Mouse (Mus musculus): ENCODE results near the gene Gm7102. TPM values are rescaled to one million over a fixed set of nuclear protein-coding genes. Genes with fewer than 3 reads are reported as not detected.
"Not testable (repeated sequence)": the region's sequence is repeated elsewhere in the genome, so short reads cannot be mapped to it uniquely, and the experiment has no call there.

Gene Gm7102
- polyA plus RNA-seq (2015; fragmentation: Nextera tagmentation; extraction: Ambion mirVana): 0.13 TPM in 1 of 2 replicates, not detected in the other

DNA sequence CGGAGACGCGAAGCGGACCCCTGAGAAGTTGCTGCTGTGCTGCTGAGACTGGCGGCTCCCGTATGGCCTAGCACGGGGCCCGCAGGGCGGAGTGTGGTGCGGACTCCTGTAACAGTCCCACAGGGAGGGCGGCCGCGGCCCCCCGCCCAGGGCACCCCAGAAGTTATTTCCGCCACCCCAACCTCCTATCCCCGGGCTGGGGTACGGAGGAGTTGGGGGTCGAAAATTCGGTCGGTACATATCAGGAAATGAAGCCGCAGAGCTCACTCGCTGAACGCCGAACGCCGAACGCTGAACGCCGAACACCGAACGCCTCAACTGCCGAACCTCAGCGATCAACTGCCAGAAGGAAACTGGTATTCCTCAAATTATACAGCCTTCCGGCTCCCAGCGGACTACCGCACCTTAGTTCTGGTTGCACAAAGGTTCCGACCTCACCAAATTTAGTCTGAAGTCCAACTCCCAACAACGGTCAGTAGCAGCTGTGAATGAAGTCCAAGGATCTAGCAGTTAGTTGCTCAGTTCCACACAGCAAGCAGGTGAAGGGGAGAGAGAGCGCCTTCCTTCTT, at the start of gene Gm7102:
Gm7102 (minus strand) TSS at position 554 of the 569 bp plus-strand sequence.
- H3K27me3 ChIP-seq: peaks cover 7% of the 10 kb centered on the region; the same call in 1 of the 2 replicates
- H3K27ac ChIP-seq (replicated peaks): no peak within 1 kb of the TSS
- ATAC-seq (ENCODE audit: low read depth): no peak
- no peak within 1 kb of the TSS for H3K9ac ChIP-seq
- WGBS: 28% methylated on average over 39 of the region's 39 CpGs
- H3K36me3 ChIP-seq: no peaks in the 10 kb centered on the region
- H3K4me2 ChIP-seq: peak within 1 kb of the TSS; percentile 53
- peaks cover 7% of the 10 kb centered on the region; the same call in 1 of the 2 replicates for H3K9me3 ChIP-seq
- H3K4me1 ChIP-seq (replicated peaks): no peaks in the 10 kb centered on the region
- H3K4me3 ChIP-seq: peak within 1 kb of the TSS; percentile 36

DNA sequence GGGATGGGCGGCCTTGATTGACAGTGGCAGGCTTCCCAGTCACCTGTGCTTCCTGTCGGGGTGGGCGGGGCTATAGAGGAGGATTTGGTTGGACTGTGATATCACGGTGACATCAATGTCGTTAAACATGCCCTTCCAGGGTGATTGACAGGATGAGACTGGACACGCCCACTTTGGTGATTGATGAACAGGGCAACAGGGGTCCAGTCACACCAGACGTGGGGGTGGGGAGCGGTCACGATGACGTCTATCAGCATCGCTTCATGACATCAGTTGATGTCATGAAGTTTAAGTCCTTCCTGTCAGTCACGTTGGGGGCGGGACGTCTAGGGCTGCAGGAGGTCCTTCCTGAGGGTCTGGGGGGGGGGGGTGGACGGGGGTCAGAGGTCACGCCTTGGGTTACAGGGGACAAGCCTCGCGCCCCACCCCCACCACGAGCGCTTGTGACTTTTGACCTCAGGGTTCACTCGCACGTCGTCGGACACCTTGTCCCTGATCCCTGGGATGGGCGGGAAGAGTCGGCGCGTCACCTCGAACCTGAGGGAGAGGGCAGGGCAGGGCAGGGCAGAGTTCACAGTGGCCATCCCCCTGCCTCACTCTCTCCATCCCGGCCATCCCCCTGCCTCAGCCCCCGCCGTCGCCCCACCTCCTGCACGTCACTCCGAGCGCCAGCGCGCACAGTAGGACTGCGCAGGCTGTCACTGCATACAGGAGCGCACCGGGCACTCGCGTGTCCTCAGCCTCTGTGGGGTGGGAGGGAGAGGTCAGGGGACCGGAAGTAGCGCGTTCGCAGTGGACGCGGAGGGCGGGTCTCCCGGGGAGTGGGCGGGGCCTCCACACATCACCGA, 48.8 kb upstream of the Gm7102 start:
- ATAC-seq (ENCODE audit: low read depth): peak; percentile 24
- H3K9me3 ChIP-seq: no peaks in the 10 kb centered on the region
- H3K9ac ChIP-seq: peak overlapping the region; percentile 55
- H3K36me3 ChIP-seq: no peaks in the 10 kb centered on the region
- no peaks in the 10 kb centered on the region for H3K27me3 ChIP-seq
- H3K4me3 ChIP-seq: peak overlapping the region; percentile 57
- peak overlapping the region; percentile 59 for H3K27ac ChIP-seq (replicated peaks)
- peak overlapping the region; percentile 63 for H3K4me2 ChIP-seq
- WGBS: 33% methylated on average over 53 of the region's 53 CpGs
- H3K4me1 ChIP-seq (replicated peaks): 0 out of 2 replicates have a peak, but pooled peaks cover 4% of the 10 kb centered on the region

DNA sequence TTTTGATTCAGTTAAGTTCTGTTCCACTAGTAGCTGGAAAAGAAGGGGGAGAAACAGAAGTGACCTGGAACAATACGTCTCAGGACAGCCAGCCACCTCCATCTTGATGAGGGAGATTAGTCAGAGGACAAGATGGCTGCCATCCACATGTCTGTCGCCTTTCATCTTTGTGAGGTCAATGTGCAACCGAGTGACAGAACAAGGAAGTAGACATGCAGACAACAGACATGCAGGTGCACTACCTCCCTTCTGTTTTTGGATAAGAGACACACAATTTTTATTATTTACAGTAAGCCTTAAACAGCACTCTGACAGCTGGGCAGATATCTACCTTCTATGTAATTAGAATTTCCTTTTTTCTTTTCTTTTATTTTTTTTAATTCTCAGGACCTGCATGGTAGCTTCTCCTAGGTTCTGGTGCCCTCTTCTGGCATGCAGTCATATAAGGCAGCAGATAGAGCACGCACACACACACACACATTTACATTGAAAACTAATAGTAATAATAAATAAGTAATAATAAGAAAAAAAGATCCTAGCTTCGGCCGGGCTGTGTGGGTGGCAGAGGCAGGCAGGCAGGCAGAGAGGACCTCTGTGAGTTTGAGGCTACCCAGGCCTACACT, 47.7 kb upstream of the Gm7102 start:
- Histone ChIP-seq H3K27me3 (no peaks in the 10 kb centered on the region), H3K9ac (no peak overlapping the region), H3K27ac (replicated peaks) (no peak overlapping the region), H3K4me3 (no peak overlapping the region), H3K4me1 (replicated peaks) (0 out of 2 replicates have a peak, but pooled peaks cover 4% of the 10 kb centered on the region), H3K4me2 (no peak overlapping the region), H3K9me3 (no peaks in the 10 kb centered on the region), H3K36me3 (no peaks in the 10 kb centered on the region)
- 95% methylated on average over 6 of the region's 6 CpGs for WGBS
- no peak for ATAC-seq (ENCODE audit: low read depth)

DNA sequence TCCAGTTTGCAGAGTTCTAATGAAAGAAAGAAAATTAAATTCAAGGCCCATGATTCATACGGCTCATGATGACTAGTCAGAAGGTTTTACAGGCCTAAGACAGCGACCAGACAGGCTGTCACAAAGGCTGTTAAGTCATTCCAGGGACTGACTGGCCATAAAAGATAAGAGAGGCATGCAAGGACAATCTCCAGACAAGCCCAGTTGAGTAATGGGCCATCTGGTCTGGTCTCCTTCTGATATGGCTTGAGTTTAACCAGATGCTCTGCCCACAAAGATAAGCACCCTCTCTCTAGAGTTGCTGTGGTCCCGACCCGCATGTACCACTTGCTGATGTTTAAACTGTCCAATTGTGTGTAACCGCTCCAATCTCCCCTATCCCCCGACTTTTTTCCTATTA, 31.4 kb upstream of the Gm7102 start:
- H3K27ac ChIP-seq (replicated peaks); H3K9ac ChIP-seq; H3K4me2 ChIP-seq; H3K9me3 ChIP-seq; H3K4me1 ChIP-seq (replicated peaks); H3K36me3 ChIP-seq; H3K4me3 ChIP-seq; ATAC-seq (ENCODE audit: low read depth); H3K27me3 ChIP-seq: not testable (repeated sequence)
- 85% methylated on average over 6 of the region's 6 CpGs for WGBS

DNA sequence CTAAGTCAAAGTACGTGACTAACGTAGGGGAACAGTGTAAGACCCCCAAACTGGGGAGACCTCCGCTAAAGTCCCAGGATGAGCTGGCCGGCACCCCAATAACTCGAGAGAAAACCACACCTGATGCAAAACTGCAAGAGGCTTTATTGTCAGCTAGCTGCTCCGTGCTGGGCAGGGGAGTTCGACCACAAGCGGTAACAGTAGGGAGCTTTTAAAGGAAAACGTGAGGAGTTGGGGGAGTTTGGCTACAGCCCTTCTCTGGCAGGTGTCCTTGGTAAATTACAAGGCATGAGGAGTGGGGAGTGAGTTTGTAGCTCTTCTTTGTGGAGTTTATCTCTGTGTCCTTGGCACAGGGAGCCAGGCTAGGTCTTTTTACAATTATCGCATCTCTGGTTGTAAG, 23.7 kb upstream of the Gm7102 start:
- 18% methylated on average over 10 of the region's 10 CpGs for WGBS

DNA sequence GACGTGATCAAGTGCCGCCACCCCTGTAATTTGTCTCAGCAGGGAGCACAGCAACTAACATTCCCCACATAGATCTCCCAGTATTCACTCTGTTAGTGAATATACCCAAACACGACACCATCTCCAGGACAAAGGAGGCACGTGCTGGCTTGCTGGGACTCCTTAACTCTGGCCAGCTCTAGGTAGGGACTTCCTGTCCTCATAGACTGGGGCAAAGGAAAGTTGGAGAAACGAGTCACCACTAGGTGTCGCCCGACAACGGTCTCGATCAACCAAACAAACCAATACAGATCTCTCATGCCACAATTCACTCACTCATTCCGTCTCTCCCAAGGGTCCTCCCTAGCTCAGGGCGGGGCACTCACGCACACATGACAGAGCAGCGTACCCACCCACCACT, 23.2 kb upstream of the Gm7102 start:
- WGBS: 13% methylated on average over 13 of the region's 13 CpGs
- no peak for ATAC-seq (ENCODE audit: low read depth)
- no peak overlapping the region for H3K4me2 ChIP-seq
- no peaks in the 10 kb centered on the region for H3K27me3 ChIP-seq
- no peaks in the 10 kb centered on the region for H3K9me3 ChIP-seq
- no peaks in the 10 kb centered on the region for H3K36me3 ChIP-seq
- H3K4me3 ChIP-seq: no peak overlapping the region
- no peak overlapping the region for H3K9ac ChIP-seq
- no peaks in the 10 kb centered on the region for H3K4me1 ChIP-seq (replicated peaks)
- no peak overlapping the region for H3K27ac ChIP-seq (replicated peaks)

More for the DNA sequence above, 23.7 kb upstream of the Gm7102 start:
- no peaks in the 10 kb centered on the region for H3K27me3 ChIP-seq
- H3K9me3 ChIP-seq: no peaks in the 10 kb centered on the region
- no peak for ATAC-seq (ENCODE audit: low read depth)
- H3K36me3 ChIP-seq: no peaks in the 10 kb centered on the region
- H3K4me3 ChIP-seq: no peak overlapping the region
- no peak overlapping the region for H3K9ac ChIP-seq
- no peak overlapping the region for H3K4me2 ChIP-seq
- no peak overlapping the region for H3K27ac ChIP-seq (replicated peaks)
- no peaks in the 10 kb centered on the region for H3K4me1 ChIP-seq (replicated peaks)

DNA sequence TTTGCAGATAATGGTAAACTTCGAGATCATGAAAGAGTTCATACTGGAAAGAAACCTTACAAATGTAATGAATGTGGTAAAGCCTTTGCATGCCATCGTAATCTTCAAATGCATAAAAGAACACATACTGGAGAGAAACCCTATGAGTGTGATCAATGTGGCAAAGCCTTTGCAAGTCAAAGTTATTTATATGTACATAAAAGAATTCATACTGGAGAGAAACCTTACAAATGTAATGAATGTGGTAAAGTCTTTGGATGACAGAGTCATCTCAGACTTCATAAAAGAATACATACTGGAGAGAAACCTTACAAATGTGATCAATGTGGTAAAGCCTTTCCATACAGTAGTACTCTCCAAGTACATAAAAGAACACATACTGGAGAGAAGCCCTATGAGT, 7.5 kb upstream of the Gm7102 start, which contains the start of gene Gm6020:
Gm6020 (plus strand) TSS at position 301 of the 400 bp plus-strand sequence.
- H3K4me3 ChIP-seq; H3K4me1 ChIP-seq (replicated peaks); H3K36me3 ChIP-seq; H3K27ac ChIP-seq (replicated peaks); ATAC-seq (ENCODE audit: low read depth); H3K4me2 ChIP-seq; H3K27me3 ChIP-seq; H3K9ac ChIP-seq: not testable (repeated sequence)
- whole genome bisulfite sequencing: 84% methylated on average over 2 of the region's 2 CpGs
- H3K9me3 ChIP-seq: peaks cover 35% of the 10 kb centered on the region

DNA sequence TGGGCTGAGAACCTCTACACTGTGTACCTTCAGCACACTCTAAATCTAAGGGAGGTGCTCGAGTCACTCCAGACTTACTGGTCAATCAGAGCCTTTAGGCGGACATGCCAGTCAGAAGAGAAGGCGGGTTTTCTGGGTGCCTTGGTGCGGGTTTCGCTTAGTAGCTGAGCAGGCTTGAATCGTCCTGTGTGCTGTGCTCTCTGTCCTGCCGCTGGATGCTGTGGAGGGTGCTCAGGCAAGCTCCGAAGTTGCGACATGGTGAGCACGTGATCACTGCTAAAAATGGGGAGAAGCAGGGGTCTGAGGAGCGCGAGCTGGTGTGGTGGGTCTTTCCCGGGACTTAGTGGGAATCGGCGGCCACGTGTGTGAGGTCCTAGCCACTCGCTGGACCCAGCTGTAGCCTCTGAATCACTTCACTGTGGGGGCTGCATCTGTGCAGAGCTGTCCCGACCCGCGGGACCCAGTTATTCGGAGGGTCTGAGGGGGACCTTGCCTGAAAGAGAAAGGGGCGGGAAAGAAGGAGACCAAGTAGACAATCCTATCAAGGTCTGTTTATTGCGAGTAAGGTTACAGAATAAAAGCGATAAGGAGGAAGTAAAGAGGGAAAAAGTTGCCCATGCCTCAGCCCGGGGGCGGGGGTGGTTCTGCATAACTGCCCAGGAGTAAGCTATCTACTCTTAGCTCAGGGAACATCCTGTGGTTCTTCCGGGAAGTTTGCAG, 24.2 kb downstream of the Gm7102 start:
- H3K4me2 ChIP-seq: peak overlapping the region; percentile 76
- H3K27me3 ChIP-seq: peaks cover 8% of the 10 kb centered on the region; the same call in 1 of the 2 replicates
- peak; percentile 61; the same call in 1 of the 2 replicates for ATAC-seq (ENCODE audit: low read depth)
- H3K9ac ChIP-seq: peak overlapping the region; percentile 62
- H3K27ac ChIP-seq (replicated peaks): no peak overlapping the region
- no peaks in the 10 kb centered on the region for H3K9me3 ChIP-seq
- H3K4me1 ChIP-seq (replicated peaks): peaks cover 13% of the 10 kb centered on the region
- peak overlapping the region; percentile 41 for H3K4me3 ChIP-seq
- 6% methylated on average over 27 of the region's 27 CpGs for WGBS
- H3K36me3 ChIP-seq: no peaks in the 10 kb centered on the region

DNA sequence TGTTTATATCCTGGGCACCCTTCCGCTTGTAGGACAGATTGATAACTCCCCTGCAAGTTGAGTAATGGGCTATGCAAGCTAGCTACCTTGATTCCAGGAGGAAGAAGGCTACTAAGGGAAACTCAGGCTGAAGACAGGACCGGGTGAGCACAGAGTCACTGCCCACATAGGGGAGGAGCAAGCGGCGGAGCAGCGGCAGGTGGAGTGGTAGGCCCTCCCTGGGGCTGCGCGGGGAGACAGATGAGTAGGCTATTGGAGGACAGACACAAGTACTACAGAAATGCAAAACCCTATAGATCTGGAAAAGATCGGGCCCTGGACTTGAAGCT, 24.8 kb downstream of the Gm7102 start:
- peak; percentile 50; the same call in 1 of the 2 replicates for ATAC-seq (ENCODE audit: low read depth)
- H3K4me2 ChIP-seq: peak overlapping the region; percentile 76
- no peaks in the 10 kb centered on the region for H3K36me3 ChIP-seq
- H3K9ac ChIP-seq: peak overlapping the region; percentile 62
- no peaks in the 10 kb centered on the region for H3K9me3 ChIP-seq
- peaks cover 8% of the 10 kb centered on the region; the same call in 1 of the 2 replicates for H3K27me3 ChIP-seq
- H3K4me3 ChIP-seq: peak overlapping the region; percentile 41
- no peak overlapping the region for H3K27ac ChIP-seq (replicated peaks)
- H3K4me1 ChIP-seq (replicated peaks): peaks cover 13% of the 10 kb centered on the region
- 9% methylated on average over 8 of the region's 8 CpGs for WGBS

DNA sequence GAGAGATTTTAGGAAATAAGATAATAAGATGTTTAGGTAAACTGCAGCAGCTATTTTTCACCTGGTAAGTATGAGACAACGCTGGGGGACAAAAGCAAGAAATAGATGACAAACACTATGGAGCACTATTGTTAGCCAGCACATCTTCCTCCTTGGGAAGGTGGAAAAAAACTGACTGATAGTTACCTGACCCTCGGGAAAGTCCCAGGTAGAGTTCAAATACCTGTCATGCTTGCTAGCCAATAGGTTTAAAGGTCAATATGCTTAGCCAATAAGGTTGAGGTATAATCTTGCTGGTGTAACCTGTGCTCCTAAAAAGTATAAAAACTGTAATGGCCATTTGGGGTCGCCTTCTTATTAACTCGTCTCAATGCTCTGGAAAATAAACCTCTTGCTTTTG, 34.8 kb downstream of the Gm7102 start:
- peak overlapping the region; percentile 76 for H3K4me3 ChIP-seq
- H3K36me3 ChIP-seq: no peaks in the 10 kb centered on the region
- H3K27me3 ChIP-seq: 0 out of 2 replicates have a peak, but pooled peaks cover 3% of the 10 kb centered on the region
- H3K4me1 ChIP-seq (replicated peaks): peaks cover 17% of the 10 kb centered on the region
- peak overlapping the region; percentile 90 for H3K9ac ChIP-seq
- no peak overlapping the region for H3K27ac ChIP-seq (replicated peaks)
- peak overlapping the region; percentile 79 for H3K4me2 ChIP-seq
- 24% methylated on average over 4 of the region's 4 CpGs for WGBS
- H3K9me3 ChIP-seq: no peaks in the 10 kb centered on the region
- no peak for ATAC-seq (ENCODE audit: low read depth)

DNA sequence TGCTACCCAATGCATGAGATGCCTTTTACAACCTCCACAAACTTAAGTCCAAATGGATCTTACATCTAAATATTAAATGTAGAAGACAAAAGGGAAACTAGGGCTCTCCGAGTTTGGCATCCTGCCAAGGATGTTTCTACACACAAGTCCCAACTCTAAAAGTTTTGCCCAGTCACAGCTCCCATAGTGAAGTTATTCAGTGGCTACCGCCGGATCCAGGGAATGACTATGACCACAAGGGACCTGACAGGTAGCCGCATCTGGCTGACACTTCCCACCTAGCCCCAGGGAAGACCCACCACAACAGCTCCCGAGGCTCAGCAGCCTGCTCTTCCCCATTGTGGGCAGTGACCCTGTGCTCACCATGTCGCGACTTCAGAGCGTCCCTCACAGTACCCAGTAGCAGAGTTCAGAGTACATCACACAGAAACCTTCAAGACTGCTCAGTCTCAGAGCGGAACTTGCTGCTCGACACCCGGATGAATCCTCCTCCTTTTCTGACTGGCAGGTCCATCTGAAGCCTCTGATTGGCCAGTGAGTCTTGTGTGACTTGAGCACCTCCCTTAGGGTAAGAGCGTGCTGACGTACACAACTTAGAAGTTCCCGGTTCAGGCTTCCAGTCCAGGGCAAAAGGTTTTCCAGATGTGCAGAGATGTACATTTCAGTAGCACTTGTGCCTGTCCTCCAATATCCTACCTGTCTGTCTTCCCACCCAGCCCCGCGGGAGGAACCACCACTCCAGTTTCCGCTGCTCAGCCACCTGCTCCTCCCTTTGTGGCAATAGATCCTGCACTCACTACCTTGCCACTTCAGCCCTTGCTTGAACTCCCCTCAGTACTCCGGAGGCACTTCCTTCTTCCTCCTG, 35.5 kb downstream of the Gm7102 start, which contains the start of gene Zfp950:
Zfp950 (minus strand) TSS at position 499 of the 865 bp plus-strand sequence.
- H3K27me3 ChIP-seq: 0 out of 2 replicates have a peak, but pooled peaks cover 3% of the 10 kb centered on the region
- peak within 1 kb of the TSS; percentile 79 for H3K4me2 ChIP-seq
- no peaks in the 10 kb centered on the region for H3K9me3 ChIP-seq
- under 1% methylated on average over 18 of the region's 18 CpGs for WGBS
- peak within 1 kb of the TSS; percentile 90 for H3K9ac ChIP-seq
- peaks cover 17% of the 10 kb centered on the region for H3K4me1 ChIP-seq (replicated peaks)
- no peaks in the 10 kb centered on the region for H3K36me3 ChIP-seq
- H3K4me3 ChIP-seq: peak within 1 kb of the TSS; percentile 76
- peak within 1 kb of the TSS; percentile 55; the same call in 1 of the 2 replicates for H3K27ac ChIP-seq (replicated peaks)
- peak; percentile 99 for ATAC-seq (ENCODE audit: low read depth)

All from neural tube, embryonic 13.5 days (tissue).